Mouse (Mus musculus) kidney, postnatal 10 days (tissue): ENCODE results near the gene Fbxo33.
"Not testable (repeated sequence)": the region's sequence is repeated elsewhere in the genome, so short reads cannot be mapped to it uniquely, and the experiment has no call there.

ENCODE experiments used
- DNase-seq: peaks from one replicate; pipeline ENCODE4 v3.0.0; 2021; ENCODE audit warnings: mixed read lengths

Fbxo33 gene

GRCm38 (mm10) chr12:59219325-59220225 is at the start of gene Fbxo33:
Gene Fbxo33 (minus strand): TSS chr12:59219725.
- peak; percentile 99 for DNase-seq

GRCm38 (mm10) chr12:59265942-59266231 is 46.4 kb upstream of the Fbxo33 start:
- DNase-seq: no peak

- peak; percentile 42 for DNase-seq
Measured at GRCm38 (mm10) chr12:59265207-59265941, 45.8 kb upstream of the Fbxo33 start.

GRCm38 (mm10) chr12:59262841-59263240 is 43.3 kb upstream of the Fbxo33 start:
- DNase-seq: no peak

GRCm38 (mm10) chr12:59260798-59261197 is 41.3 kb upstream of the Fbxo33 start:
- no peak for DNase-seq

GRCm38 (mm10) chr12:59260362-59260761 is 40.8 kb upstream of the Fbxo33 start:
- DNase-seq: no peak

GRCm38 (mm10) chr12:59259015-59259414 is 39.5 kb upstream of the Fbxo33 start:
- no peak for DNase-seq

- DNase-seq: no peak
Measured at GRCm38 (mm10) chr12:59250259-59250827, 30.8 kb upstream of the Fbxo33 start.

GRCm38 (mm10) chr12:59248969-59249368 is 29.4 kb upstream of the Fbxo33 start:
- no peak for DNase-seq

- DNase-seq: not testable (repeated sequence)
Measured at GRCm38 (mm10) chr12:59241031-59241430, 21.5 kb upstream of the Fbxo33 start.

GRCm38 (mm10) chr12:59238434-59238833 is 18.9 kb upstream of the Fbxo33 start:
- no peak for DNase-seq

GRCm38 (mm10) chr12:59228401-59228800 is 8.9 kb upstream of the Fbxo33 start:
- DNase-seq: no peak

- peak; percentile 47 for DNase-seq
Measured at GRCm38 (mm10) chr12:59218640-59219321, 744 bp downstream of the Fbxo33 start.

- DNase-seq: no peak
Measured at GRCm38 (mm10) chr12:59217331-59217730, 2.2 kb downstream of the Fbxo33 start.

GRCm38 (mm10) chr12:59216676-59217266 is 2.8 kb downstream of the Fbxo33 start:
- DNase-seq: no peak

GRCm38 (mm10) chr12:59216176-59216575 is 3.3 kb downstream of the Fbxo33 start:
- no peak for DNase-seq

GRCm38 (mm10) chr12:59207814-59208213 is 11.7 kb downstream of the Fbxo33 start:
- DNase-seq: no peak

- DNase-seq: no peak
Measured at GRCm38 (mm10) chr12:59207000-59207390, 12.5 kb downstream of the Fbxo33 start.

- no peak for DNase-seq
Measured at GRCm38 (mm10) chr12:59206208-59206999, 13.1 kb downstream of the Fbxo33 start.

- no peak for DNase-seq
Measured at GRCm38 (mm10) chr12:59205571-59205970, 14.0 kb downstream of the Fbxo33 start.

GRCm38 (mm10) chr12:59199361-59199760 is 20.2 kb downstream of the Fbxo33 start:
- DNase-seq: no peak

GRCm38 (mm10) chr12:59198750-59199149 is 20.8 kb downstream of the Fbxo33 start:
- DNase-seq: no peak
